Mouse (Mus musculus): ENCODE results near the gene Mpl. TPM values are rescaled to one million over a fixed set of nuclear protein-coding genes. Genes with fewer than 3 reads are reported as not detected.

Gene Mpl
- 0.59 and 1.0 TPM in 2 replicates for polyA plus RNA-seq (2021; fragmentation: Nextera tagmentation)
- long read RNA-seq, experiment 1 = 0 reads
- long read RNA-seq, experiment 2 = 0 reads

DNA sequence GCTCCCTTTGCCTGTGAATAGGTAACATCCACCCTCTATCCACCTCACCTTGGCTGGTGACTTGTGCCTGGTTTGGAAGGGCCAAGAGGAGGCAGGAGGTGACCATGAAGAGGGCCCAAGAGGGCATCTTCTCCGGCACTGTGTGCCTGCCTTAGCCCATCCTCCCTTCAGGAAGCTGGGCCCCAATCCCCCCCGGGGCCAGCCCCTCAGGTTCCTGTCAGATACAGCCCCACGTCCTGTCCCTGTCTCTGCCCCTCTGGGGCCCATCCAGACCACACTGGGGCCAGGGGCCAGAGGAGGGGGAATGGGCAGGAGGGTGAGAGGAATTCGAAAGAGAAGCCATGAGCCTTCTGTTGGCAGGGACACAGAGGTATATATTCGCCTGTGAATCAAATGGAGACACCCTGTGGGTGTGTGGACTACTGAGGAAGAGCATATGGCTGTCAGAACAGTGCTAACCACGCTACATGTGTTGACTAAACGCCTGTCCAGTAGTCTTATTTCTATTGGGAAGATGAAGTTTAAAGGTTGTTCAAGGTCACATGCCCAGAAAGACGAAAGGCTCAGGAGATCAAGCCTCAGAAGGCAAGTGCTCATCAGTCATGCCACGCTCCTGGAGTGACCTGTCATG, at the start of gene Mpl:
Mpl (minus strand) TSS at position 169 of the 631 bp plus-strand sequence.

DNA sequence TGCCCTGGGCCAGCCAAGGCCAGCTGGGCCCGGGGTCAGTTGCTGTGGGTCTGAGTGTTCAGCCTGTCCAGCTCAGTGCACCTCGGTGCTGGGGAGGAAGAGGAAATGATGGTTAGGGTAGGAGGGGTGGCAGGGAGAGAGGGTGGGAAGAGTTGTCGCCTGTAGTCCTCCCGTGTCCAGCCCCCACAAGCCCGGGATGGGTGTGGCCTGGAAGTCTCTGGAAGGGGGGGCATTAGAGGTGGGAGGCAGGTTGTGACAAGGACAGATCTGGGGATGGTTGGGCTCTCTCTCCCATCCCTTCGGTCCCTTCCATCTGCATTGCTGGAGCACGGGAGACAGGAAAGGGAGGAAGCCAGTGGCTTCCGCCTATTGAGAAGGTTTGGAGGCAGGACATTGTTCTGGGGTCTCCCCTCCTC, 32.4 kb upstream of the Mpl start, which contains the start of gene Tie1:
Tie1 (minus strand) TSS at position 345 of the 416 bp plus-strand sequence.

DNA sequence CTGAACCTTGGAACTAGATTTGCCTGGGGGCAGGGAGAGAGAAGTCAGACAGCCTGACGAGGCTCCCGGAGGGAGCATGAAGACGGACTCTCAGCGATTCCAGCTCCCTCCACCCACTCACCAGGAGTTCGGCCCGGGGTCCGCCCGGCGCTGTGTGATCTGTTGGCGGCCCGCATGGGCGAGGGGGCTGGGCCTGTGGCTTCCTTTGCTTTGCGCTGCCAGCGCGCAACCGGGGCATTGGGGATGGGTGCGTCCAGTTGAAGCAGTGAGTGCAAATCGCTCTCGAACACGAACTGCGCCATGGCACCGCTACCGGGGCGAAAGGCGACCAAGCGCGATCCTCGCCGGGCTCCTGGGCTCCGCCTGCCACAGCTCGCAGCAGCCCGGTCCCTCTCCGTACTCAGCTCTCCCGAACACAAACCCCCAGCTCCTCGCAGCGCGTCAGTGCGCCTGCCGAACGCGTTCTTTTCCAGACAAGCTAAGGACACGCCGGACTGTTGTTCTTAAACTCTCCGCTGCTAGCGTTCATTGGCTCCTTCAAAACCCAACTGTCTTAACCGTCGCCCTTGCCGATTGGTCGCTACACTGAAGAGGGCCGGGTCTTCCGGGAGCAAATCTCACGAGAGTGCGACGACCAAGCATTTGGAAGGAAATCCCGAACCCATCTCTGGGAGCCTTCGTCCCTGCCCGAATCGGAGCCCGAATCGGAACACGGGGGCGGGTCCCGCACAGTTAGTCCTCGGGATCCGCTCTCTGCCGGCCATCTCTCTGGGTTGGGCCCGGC, 20.3 kb downstream of the Mpl start, which contains the start of gene Cdc20:
Cdc20 (minus strand) TSS at position 533 of the 784 bp plus-strand sequence.

DNA sequence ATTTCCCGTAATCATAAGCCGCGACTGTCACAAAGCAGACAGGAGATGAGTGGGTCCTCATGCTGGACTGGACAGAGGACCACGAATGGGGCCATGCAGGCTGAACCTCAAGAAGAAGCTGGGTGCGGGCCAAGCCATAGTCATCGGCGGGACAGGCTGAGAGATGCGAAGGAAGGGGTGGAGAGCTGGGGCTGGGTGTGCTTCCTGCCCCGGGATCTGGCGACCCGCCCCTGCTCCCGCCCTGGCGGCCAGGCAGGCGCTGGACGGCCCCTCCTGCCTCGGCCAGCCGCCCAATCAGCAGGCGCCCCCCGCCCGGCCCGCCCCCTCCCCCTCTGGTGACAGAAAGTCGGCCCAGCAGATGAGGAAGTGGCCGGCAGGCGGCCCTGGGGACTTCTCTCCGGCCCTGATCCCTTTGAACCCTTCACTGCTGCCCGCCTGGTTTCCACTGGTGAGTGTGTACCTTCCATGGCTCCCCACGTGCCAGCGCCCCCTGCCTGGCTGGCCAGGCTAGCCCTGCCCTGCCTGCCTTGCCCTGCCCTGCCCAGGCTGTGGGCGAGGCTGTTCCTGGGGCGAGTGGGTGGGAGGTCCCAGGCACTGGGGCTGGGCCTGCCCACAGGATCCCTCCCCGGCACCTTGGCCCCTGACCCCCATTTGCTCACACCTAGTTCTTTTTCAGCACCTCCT, 29.4 kb downstream of the Mpl start, which contains the start of gene Elovl1:
Elovl1 (plus strand) TSS at position 326 of the 684 bp plus-strand sequence.

DNA sequence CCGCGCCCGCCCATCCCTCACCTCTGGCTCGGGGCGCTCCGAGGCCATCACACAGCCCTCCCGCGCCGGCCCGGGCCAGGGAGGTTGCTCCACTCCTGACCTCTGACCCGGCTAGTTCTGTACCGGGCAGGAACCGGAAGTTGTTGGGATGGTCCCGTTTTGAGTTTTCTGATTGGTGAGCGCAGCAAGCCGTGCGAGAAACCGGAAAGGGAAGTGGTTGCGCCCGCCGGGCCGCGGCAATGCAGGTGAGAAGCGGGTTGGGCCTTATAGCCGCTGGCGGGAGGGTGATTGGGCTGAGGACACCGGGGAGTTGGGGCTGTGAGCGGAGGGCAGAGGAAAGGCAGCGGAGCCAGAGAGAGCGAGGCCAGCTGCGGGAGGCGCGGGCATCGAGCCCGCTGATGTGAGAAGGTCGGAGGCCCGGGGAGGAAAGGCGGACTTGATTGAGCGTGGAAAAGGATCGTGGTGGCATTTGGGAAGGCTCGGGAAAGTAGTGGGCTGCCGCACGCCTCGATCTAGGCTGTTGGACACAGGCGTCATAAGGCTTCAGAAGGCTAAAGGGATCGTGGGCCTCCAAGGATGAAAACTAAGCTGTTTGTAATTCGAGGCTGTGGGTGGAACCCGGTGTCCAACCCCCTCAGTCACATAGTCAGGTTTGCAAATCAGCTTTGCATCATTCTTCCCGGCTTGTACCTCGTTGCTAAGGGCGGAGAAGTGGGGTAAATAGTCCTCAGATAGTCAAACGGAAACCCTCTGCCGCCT, 48.0 kb downstream of the Mpl start, which contains the start of the genes Szt2 and Med8:
Szt2 (minus strand) TSS at position 132 of the 759 bp plus-strand sequence.
Med8 (plus strand) TSS at position 196 of the 759 bp plus-strand sequence.

Other genes starting within 250 kb of the Mpl start
- gene Ptprf, start 166.1 kb downstream of the Mpl start, polyA plus RNA-seq (2021; fragmentation: Nextera tagmentation) = 7.5 and 12.0 TPM in 2 replicates
- 1.8 and 2.6 TPM in 2 replicates for gene Szt2, start 48.2 kb downstream of the Mpl start, polyA plus RNA-seq (2021; fragmentation: Nextera tagmentation)
- 50.7 and 52.7 TPM in 2 replicates for gene Med8, start 48.2 kb downstream of the Mpl start, polyA plus RNA-seq (2021; fragmentation: Nextera tagmentation)
- 20.0 and 21.3 TPM in 2 replicates for gene Elovl1, start 29.4 kb downstream of the Mpl start, polyA plus RNA-seq (2021; fragmentation: Nextera tagmentation)
- 1.2 and 1.4 TPM in 2 replicates for gene Cdc20, start 20.2 kb downstream of the Mpl start, polyA plus RNA-seq (2021; fragmentation: Nextera tagmentation)
- gene Tie1, start 32.5 kb upstream of the Mpl start, polyA plus RNA-seq (2021; fragmentation: Nextera tagmentation) = 2.3 and 2.5 TPM in 2 replicates
- not detected in 2 replicates for gene 2610528J11Rik, start 69.5 kb upstream of the Mpl start, polyA plus RNA-seq (2021; fragmentation: Nextera tagmentation)
- gene Tmem125, start 86.5 kb upstream of the Mpl start, polyA plus RNA-seq (2021; fragmentation: Nextera tagmentation) = 10.0 and 17.5 TPM in 2 replicates
- gene Cfap57, start 163.3 kb upstream of the Mpl start, polyA plus RNA-seq (2021; fragmentation: Nextera tagmentation) = 0.35 and 0.40 TPM in 2 replicates
- gene Ebna1bp2, start 163.3 kb upstream of the Mpl start, polyA plus RNA-seq (2021; fragmentation: Nextera tagmentation) = 38.1 and 47.7 TPM in 2 replicates
- not detected in 2 replicates for gene Olfr62, start 201.4 kb upstream of the Mpl start, polyA plus RNA-seq (2021; fragmentation: Nextera tagmentation)
- not detected in 2 replicates for gene Olfr1342, start 235.2 kb upstream of the Mpl start, polyA plus RNA-seq (2021; fragmentation: Nextera tagmentation)
- gene Olfr1341, start 246.0 kb upstream of the Mpl start, polyA plus RNA-seq (2021; fragmentation: Nextera tagmentation) = not detected in 2 replicates

All from left cerebral cortex, adult 6 months (tissue).